Mouse (Mus musculus) cerebellum, adult 11 months (tissue): ENCODE results near the gene Klc1.
A peak's percentile ranks its signal among the peaks of the same experiment; 100 is the strongest.
"Not testable (repeated sequence)": the region's sequence is repeated elsewhere in the genome, so short reads cannot be mapped to it uniquely, and the experiment has no call there.

Experiments used
- DNase-seq: peaks from one replicate; pipeline ENCODE4 v3.0.0; 2022

The Klc1 gene

GRCm38 (mm10) chr12:111758381-111759175, at the start of gene Klc1:
Gene Klc1 (plus strand): TSS chr12:111758849.
- peak; percentile 83 for DNase-seq

- no peak for DNase-seq
Observed at GRCm38 (mm10) chr12:111710091-111710490, 48.6 kb upstream of the Klc1 start.

GRCm38 (mm10) chr12:111712476-111712875, 46.2 kb upstream of the Klc1 start:
- DNase-seq: no peak

- peak; percentile 87 for DNase-seq
Observed at GRCm38 (mm10) chr12:111713004-111713651, 45.5 kb upstream of the Klc1 start, which contains the start of the genes Bag5 and Apopt1. Gene Bag5 (minus strand): TSS chr12:111713257. Gene Apopt1 (plus strand): TSS chr12:111713261.

- not testable (repeated sequence) for DNase-seq
Observed at GRCm38 (mm10) chr12:111713880-111714279, 44.8 kb upstream of the Klc1 start.

- DNase-seq: no peak
Observed at GRCm38 (mm10) chr12:111716505-111716904, 42.1 kb upstream of the Klc1 start.

- DNase-seq: no peak
Observed at GRCm38 (mm10) chr12:111718656-111719055, 40.0 kb upstream of the Klc1 start.

- DNase-seq: no peak
Observed at GRCm38 (mm10) chr12:111720222-111720621, 38.4 kb upstream of the Klc1 start.

- DNase-seq: peak; percentile 62
Observed at GRCm38 (mm10) chr12:111722654-111723053, 36.0 kb upstream of the Klc1 start.

- peak; percentile 75 for DNase-seq
Observed at GRCm38 (mm10) chr12:111724638-111725337, 33.9 kb upstream of the Klc1 start.

GRCm38 (mm10) chr12:111725338-111726121, 33.1 kb upstream of the Klc1 start:
- DNase-seq: no peak

- DNase-seq: no peak
Observed at GRCm38 (mm10) chr12:111726122-111726463, 32.6 kb upstream of the Klc1 start.

- no peak for DNase-seq
Observed at GRCm38 (mm10) chr12:111727956-111728355, 30.7 kb upstream of the Klc1 start.

- DNase-seq: peak; percentile 92
Observed at GRCm38 (mm10) chr12:111731822-111732807, 26.5 kb upstream of the Klc1 start.

- no peak for DNase-seq
Observed at GRCm38 (mm10) chr12:111732921-111733320, 25.7 kb upstream of the Klc1 start.

GRCm38 (mm10) chr12:111734912-111735311, 23.7 kb upstream of the Klc1 start:
- DNase-seq: no peak

- not testable (repeated sequence) for DNase-seq
Observed at GRCm38 (mm10) chr12:111736676-111737075, 22.0 kb upstream of the Klc1 start.

- DNase-seq: no peak
Observed at GRCm38 (mm10) chr12:111737370-111737769, 21.3 kb upstream of the Klc1 start.

GRCm38 (mm10) chr12:111738754-111739153, 19.9 kb upstream of the Klc1 start:
- DNase-seq: peak; percentile 61

GRCm38 (mm10) chr12:111741338-111741737, 17.3 kb upstream of the Klc1 start:
- no peak for DNase-seq

- no peak for DNase-seq
Observed at GRCm38 (mm10) chr12:111743419-111743818, 15.2 kb upstream of the Klc1 start.
